Mouse (Mus musculus) hindbrain, embryonic 13.5 days (tissue): ENCODE data around the gene C1qtnf9. TPM values are rescaled to one million over a fixed set of nuclear protein-coding genes. Genes with fewer than 3 reads are reported as not detected.
A peak's percentile ranks its signal among the peaks of the same experiment; 100 is the strongest.

Experiments
- ATAC-seq: fragments of 200-750 bp; cut with Nextera tagmentation; 2 replicates; pipeline ENCODE4 v1.8.0; 2017; ENCODE audit warnings: moderate TSS enrichment; ENCODE audit not compliant: low FRiP score
- H3K27ac ChIP-seq: fragments of 300-500 bp; sonication (generic); 2 replicates; pipeline ENCODE4 v1.5.1; 2015; ENCODE audit warnings: inconsistent platforms, mild to moderate bottlenecking, moderate library complexity
- H3K27me3 ChIP-seq: fragments of 300-500 bp; sonication (generic); 2 replicates; pipeline ENCODE4 v1.6.1; 2015; ENCODE audit warnings: mild to moderate bottlenecking, inconsistent platforms
- H3K36me3 ChIP-seq: fragments of 300-500 bp; sonication (generic); 2 replicates; pipeline ENCODE4 v1.6.1; 2015; ENCODE audit warnings: mild to moderate bottlenecking, inconsistent platforms
- H3K4me1 ChIP-seq: fragments of 300-500 bp; sonication (generic); replicated peaks from 2 replicates; pipeline ENCODE4 v1.6.1; 2015; ENCODE audit warnings: inconsistent platforms
- H3K4me2 ChIP-seq: fragments of 300-500 bp; sonication (generic); 2 replicates; pipeline ENCODE4 v1.6.1; 2015; ENCODE audit warnings: inconsistent platforms, mild to moderate bottlenecking, moderate library complexity
- H3K4me3 ChIP-seq: fragments of 300-500 bp; sonication (generic); 2 replicates; pipeline ENCODE4 v1.5.1; 2015; ENCODE audit warnings: mild to moderate bottlenecking, inconsistent platforms
- H3K9ac ChIP-seq: fragments of 300-500 bp; sonication (generic); 2 replicates; pipeline ENCODE4 v1.6.1; 2015; ENCODE audit warnings: mild to moderate bottlenecking, inconsistent platforms
- H3K9me3 ChIP-seq: fragments of 300-500 bp; sonication (generic); 2 replicates; pipeline ENCODE4 v1.6.1; 2016; ENCODE audit warnings: inconsistent platforms
- WGBS: fragments of 180-500 bp; shearing (Covaris S2); methylation state at CpG from one replicate; pipeline ENCODE4 v1.1.7; 2015; 5-methylcytosine and 5-hydroxymethylcytosine counted together
- polyA plus RNA-seq: library from polyadenylated mRNA; unstranded; fragments of >200 nt; fragmentation: Nextera tagmentation; extraction: Ambion mirVana; gene quantifications from 2 replicates; pipeline ENCODE4 v1.2.1, GENCODE M21; 2015

C1qtnf9 gene
- polyA plus RNA-seq, 1 experiment from 2014 or later: 0.12 TPM

DNA sequence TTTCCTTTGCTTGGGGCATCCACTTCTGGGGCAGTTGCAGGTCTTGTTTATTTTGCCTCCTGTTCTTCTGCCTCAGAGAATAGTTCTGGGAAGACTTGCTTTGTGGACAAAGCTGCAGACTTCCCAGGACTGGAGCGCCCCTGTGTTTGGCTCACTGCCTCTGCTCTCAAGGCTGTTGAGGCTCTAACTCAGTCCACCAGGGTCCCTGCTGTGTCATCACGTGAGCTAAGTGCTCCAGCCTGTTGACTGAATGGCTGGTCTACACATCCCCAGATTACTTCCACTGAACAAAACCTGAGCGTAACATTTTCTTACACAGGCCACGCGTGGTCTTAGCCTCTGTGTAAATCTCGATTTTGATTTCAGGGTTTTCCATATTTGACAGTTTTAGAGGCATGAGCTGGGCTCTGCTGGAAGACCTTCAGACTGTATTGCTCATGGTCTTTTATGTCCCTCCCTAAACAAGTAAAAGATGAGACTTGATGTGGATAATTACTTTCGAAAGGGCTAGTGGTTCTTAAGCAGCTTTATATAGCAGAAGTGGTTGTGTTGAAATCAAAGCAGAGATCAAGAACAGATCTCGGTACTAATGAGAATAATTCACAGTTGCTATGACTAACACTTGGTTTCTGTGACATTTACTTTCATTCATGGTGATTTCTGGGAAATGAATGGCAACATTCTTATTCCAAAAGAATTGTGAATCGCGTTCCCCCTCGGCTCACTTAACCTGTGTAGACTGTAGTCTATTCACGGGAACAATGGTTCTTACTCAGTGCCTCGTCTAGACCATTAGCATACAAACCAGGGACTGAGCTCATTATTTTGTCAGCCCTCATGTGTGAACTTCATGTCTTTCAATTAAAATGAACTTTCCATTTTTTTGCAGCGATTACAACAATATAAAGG lies 14.8 kb upstream of the C1qtnf9 start:
- no peak overlapping the region for H3K4me2 ChIP-seq
- peak; percentile 52; the same call in 1 of the 2 replicates for ATAC-seq
- H3K9me3 ChIP-seq: no peaks in the 10 kb centered on the region
- 0 out of 2 replicates have a peak, but pooled peaks cover 6% of the 10 kb centered on the region for H3K4me1 ChIP-seq
- no peak overlapping the region for H3K9ac ChIP-seq
- peaks cover 53% of the 10 kb centered on the region for H3K36me3 ChIP-seq
- H3K4me3 ChIP-seq: no peak overlapping the region
- WGBS: 54% methylated on average over 14 of the region's 14 CpGs
- H3K27ac ChIP-seq: peak overlapping the region; percentile 27
- no peaks in the 10 kb centered on the region for H3K27me3 ChIP-seq

DNA sequence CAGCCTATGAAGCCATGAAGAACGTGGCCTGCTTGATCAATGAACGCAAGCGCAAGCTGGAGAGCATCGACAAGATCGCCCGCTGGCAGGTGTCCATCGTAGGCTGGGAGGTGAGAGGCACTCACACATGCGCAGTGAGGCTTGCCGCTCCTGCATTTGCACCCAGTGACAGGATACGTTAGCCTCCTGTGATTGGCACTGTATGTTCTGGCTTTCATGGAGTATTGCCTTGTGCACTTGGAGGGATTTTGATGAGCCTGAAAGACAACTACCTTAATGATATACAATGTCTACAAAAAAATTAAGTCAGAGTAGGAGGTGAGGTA lies 14.2 kb upstream of the C1qtnf9 start:
- Histone ChIP-seq H3K27me3 (no peaks in the 10 kb centered on the region), H3K4me2 (no peak overlapping the region), H3K4me3 (no peak overlapping the region), H3K9me3 (no peaks in the 10 kb centered on the region), H3K9ac (no peak overlapping the region), H3K36me3 (peaks cover 56% of the 10 kb centered on the region), H3K4me1 (0 out of 2 replicates have a peak, but pooled peaks cover 6% of the 10 kb centered on the region), H3K27ac (peak overlapping the region; percentile 27; the same call in 1 of the 2 replicates)
- ATAC-seq: no peak
- 70% methylated on average over 10 of the region's 10 CpGs for WGBS

DNA sequence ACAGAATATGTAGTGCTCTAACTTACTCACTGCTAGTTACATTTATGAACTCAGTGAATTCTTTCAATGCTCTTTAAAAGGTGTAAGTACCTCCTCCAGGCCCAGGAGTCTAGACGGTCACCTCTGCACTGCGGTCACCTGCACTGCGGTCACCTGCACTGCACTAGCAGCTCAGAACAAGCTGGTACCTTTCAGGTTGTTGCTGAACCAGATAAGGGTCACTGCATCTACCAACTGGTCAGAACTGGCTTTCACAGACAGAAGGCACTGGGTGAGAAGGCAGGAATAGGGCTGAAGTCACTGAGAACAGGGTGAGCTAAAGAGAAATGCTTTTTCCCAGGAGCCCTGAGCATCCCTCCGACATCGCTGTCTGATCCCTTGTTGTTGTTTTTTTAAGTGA lies 13.3 kb upstream of the C1qtnf9 start:
- no peaks in the 10 kb centered on the region for H3K9me3 ChIP-seq
- 95% methylated on average over 5 of the region's 5 CpGs for WGBS
- no peaks in the 10 kb centered on the region for H3K27me3 ChIP-seq
- ATAC-seq: no peak
- 0 out of 2 replicates have a peak, but pooled peaks cover 6% of the 10 kb centered on the region for H3K4me1 ChIP-seq
- no peak overlapping the region for H3K27ac ChIP-seq
- no peak overlapping the region for H3K4me2 ChIP-seq
- peaks cover 64% of the 10 kb centered on the region for H3K36me3 ChIP-seq
- no peak overlapping the region for H3K4me3 ChIP-seq
- H3K9ac ChIP-seq: no peak overlapping the region

DNA sequence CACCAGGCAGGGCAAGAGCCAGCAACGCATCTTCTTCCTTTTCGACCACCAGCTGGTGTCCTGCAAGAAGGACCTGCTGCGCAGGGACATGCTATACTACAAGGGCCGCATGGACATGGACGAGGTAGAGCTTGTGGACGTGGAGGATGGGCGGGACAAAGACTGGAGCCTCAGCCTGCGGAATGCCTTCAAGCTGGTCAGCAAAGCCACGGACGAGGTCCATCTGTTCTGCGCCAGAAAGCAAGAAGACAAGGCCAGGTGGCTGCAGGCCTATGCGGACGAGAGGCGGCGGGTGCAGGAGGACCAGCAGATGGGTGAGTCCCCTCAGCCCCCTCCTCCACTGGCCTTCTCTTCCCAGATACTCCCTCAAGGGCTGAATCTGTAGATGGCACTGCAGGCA lies 11.7 kb upstream of the C1qtnf9 start:
- ATAC-seq: no peak
- Histone ChIP-seq H3K27ac (no peak overlapping the region), H3K27me3 (no peaks in the 10 kb centered on the region), H3K4me1 (0 out of 2 replicates have a peak, but pooled peaks cover 6% of the 10 kb centered on the region), H3K9me3 (no peaks in the 10 kb centered on the region), H3K9ac (no peak overlapping the region), H3K4me3 (no peak overlapping the region), H3K4me2 (no peak overlapping the region), H3K36me3 (peaks cover 62% of the 10 kb centered on the region)
- WGBS: 95% methylated on average over 15 of the region's 15 CpGs

DNA sequence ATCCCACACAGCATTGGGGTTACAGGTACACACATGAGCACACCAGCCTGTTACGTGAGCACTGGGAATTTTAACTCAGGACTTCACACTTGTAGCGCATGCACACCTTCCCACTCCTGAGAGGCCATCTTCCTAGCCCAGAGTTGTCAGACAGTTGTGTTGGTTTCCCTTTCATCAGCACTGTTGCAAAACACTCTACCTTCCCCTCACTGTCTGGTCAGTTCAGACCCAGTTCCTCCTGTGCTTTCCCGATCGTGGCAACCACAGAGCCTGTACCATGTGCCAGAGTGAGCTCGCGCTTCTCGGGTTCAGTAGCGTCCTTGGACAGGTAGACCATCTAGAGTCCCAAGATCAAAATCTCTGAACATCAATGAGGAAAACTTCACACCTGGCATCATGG lies 10.7 kb upstream of the C1qtnf9 start:
- H3K27me3 ChIP-seq: no peaks in the 10 kb centered on the region

DNA sequence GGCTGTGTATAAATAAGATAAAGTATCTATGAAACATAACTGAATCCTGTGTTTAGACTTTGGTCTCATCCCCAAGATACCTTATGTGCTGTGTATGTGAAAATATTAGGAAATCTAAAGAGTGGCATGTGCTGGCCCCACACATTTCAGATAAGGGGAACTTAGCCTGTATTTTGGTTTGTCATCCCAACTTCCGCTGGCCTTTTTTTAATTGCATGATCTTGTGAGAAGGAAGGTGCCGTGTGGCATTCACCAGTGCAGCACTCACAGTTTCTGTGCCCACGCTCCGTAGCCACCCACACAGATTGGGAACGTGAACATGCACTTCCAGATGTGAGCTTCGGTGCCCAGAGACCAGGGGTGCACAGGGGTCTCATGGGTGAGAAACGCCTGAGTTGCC lies 10.2 kb upstream of the C1qtnf9 start:
- Histone ChIP-seq H3K4me3 (no peak overlapping the region), H3K27ac (no peak overlapping the region), H3K9ac (no peak overlapping the region), H3K4me2 (no peak overlapping the region), H3K9me3 (no peaks in the 10 kb centered on the region), H3K36me3 (peaks cover 67% of the 10 kb centered on the region), H3K4me1 (0 out of 2 replicates have a peak, but pooled peaks cover 6% of the 10 kb centered on the region), H3K27me3 (no peaks in the 10 kb centered on the region)
- 95% methylated on average over 7 of the region's 7 CpGs for WGBS
- ATAC-seq: no peak

More for the DNA sequence above, 10.7 kb upstream of the C1qtnf9 start:
- 94% methylated on average over 8 of the region's 8 CpGs for WGBS
- peaks cover 66% of the 10 kb centered on the region for H3K36me3 ChIP-seq
- no peak overlapping the region for H3K27ac ChIP-seq
- H3K4me1 ChIP-seq: 0 out of 2 replicates have a peak, but pooled peaks cover 6% of the 10 kb centered on the region
- ATAC-seq: no peak
- H3K4me2 ChIP-seq: no peak overlapping the region
- no peak overlapping the region for H3K4me3 ChIP-seq
- H3K9ac ChIP-seq: no peak overlapping the region
- no peaks in the 10 kb centered on the region for H3K9me3 ChIP-seq

DNA sequence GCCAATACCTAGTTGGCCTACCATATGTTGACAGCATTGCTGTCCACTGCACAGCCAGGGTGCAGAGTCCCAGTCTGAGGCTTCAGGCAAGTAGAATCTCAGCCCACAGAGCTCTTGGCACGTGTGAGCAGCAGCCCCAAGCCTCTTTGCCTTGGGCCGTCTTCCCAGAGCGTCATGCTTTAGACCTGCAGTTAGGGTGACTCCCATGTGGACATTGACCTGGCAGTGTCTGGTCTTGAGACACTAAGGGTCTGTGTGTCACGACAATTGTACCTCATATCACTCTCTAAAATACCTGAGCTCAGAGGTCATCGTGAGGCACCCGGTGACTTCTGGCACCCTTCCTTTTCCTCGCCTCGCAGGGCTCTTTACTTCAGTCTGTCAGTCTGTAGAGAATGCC lies 8.8 kb upstream of the C1qtnf9 start:
- peaks cover 67% of the 10 kb centered on the region for H3K36me3 ChIP-seq
- H3K9ac ChIP-seq: no peak overlapping the region
- H3K4me1 ChIP-seq: no peaks in the 10 kb centered on the region
- H3K27me3 ChIP-seq: no peaks in the 10 kb centered on the region
- 96% methylated on average over 8 of the region's 8 CpGs for WGBS
- no peaks in the 10 kb centered on the region for H3K9me3 ChIP-seq
- no peak overlapping the region for H3K27ac ChIP-seq
- ATAC-seq: no peak
- H3K4me2 ChIP-seq: no peak overlapping the region
- H3K4me3 ChIP-seq: no peak overlapping the region

DNA sequence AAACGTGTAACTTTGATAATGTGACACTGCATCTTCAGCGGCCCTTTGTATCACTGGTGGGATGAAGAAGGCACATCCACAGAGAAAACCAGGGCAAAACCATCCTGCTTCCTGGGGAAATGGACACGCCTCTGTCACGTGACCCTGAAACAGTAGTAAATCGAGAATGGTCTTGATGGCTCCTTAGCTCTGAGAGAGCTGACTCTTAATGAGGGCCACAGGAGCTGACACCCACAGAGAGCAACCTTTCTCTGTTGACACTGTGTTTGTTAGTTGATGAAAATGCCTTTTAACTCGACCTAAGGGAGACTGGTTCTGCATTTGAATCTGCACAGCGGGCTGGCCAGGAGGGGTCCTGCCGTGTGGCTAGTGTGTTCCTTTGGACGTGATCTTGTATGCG lies 6.1 kb upstream of the C1qtnf9 start:
- no peak overlapping the region for H3K4me2 ChIP-seq
- 68% methylated on average over 10 of the region's 10 CpGs for WGBS
- 0 out of 2 replicates have a peak, but pooled peaks cover 6% of the 10 kb centered on the region for H3K4me1 ChIP-seq
- ATAC-seq: no peak
- peaks cover 51% of the 10 kb centered on the region for H3K36me3 ChIP-seq
- H3K27ac ChIP-seq: no peak overlapping the region
- no peaks in the 10 kb centered on the region for H3K9me3 ChIP-seq
- H3K9ac ChIP-seq: no peak overlapping the region
- no peak overlapping the region for H3K4me3 ChIP-seq
- H3K27me3 ChIP-seq: no peaks in the 10 kb centered on the region

DNA sequence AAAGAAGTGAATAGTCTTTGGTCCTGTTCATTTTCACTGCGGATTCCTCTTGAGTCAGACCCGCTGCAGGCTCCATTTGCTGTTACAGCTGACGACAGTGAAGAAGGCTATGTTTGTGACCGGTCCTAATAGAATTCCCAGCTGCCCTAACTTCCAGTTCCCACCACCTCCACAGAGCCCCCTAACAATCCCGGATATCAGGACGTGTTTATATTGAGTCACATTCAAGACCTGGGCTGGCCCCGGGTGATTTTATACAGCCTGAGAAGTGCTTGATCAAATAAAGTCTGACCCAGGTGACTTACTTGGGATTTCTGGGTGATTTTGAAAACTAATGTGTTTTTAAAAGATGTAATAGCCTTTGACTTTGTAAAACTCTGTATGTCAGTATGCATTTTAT lies 5.2 kb upstream of the C1qtnf9 start:
- H3K27ac ChIP-seq: no peak overlapping the region
- 82% methylated on average over 7 of the region's 7 CpGs for WGBS
- ATAC-seq: no peak
- peaks cover 42% of the 10 kb centered on the region for H3K36me3 ChIP-seq
- H3K4me1 ChIP-seq: 0 out of 2 replicates have a peak, but pooled peaks cover 6% of the 10 kb centered on the region
- no peaks in the 10 kb centered on the region for H3K9me3 ChIP-seq
- no peak overlapping the region for H3K4me3 ChIP-seq
- H3K9ac ChIP-seq: no peak overlapping the region
- H3K4me2 ChIP-seq: no peak overlapping the region
- H3K27me3 ChIP-seq: no peaks in the 10 kb centered on the region

DNA sequence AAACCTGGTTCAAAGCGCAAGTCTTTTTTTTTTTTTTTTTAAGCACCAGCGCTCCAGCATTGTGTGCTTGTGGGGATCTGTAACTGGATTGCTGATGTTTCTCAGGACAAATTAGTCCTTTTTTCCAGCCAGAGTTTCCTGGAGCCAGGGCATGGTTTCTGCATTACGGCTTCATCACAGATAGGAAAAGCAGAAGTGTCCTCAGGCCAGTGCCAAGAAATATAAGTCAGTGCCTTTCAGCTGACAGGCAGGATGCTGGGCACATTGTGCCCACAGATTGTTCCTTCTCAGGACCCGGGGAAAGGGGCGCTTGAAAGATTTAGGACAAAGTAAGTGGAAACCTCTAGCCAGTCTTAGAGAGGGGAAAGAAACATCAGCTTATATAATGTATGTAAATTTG lies 4.2 kb upstream of the C1qtnf9 start:
- Histone ChIP-seq H3K27ac (no peak overlapping the region), H3K4me2 (no peak overlapping the region), H3K27me3 (no peaks in the 10 kb centered on the region), H3K4me3 (no peak overlapping the region), H3K36me3 (peaks cover 33% of the 10 kb centered on the region), H3K9me3 (no peaks in the 10 kb centered on the region), H3K9ac (no peak overlapping the region; the same call in 1 of the 2 replicates), H3K4me1 (0 out of 2 replicates have a peak, but pooled peaks cover 6% of the 10 kb centered on the region)
- ATAC-seq: no peak
- 93% methylated on average over 5 of the region's 5 CpGs for WGBS

DNA sequence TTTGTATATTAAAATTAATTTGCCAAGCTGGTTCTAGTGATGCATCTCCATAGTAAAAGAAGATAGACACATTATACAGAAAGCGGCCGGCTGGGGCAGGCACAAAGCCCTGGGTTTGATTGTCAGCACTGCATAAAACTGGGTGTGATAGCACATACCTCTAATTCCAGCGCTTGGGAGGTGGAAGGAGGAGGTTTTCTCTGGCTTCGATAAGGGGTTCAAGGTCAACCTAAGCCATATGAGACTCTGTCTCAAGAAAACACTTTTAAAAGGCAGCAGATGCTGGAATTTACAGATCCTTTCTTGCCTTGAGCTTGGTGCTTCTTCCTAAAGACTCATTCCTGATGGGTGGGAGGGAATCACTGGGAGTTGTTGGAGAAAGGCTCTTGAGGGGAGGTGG lies 3.4 kb upstream of the C1qtnf9 start:
- H3K9ac ChIP-seq: no peak overlapping the region

DNA sequence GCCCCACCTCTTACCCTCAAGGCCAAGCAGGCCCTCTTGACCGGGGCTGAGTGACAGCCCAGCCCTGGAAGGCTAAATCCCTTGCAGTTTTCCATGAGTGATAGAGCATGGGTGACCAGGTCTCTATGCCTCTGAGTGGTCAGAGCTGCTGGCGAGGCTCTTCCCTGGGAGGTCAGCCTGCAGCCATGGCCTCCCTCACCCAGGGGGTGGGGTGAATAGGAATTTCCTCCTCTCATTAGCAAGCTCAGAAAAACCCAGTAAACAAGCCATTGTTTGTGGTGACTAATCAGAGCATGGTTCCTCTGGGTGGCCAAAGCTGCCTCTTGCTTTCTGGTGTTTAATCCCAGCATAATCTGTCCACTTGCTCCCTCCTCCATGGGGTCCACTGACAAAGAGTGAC lies 2.9 kb upstream of the C1qtnf9 start:
- H3K9me3 ChIP-seq: no peaks in the 10 kb centered on the region
- 0 out of 2 replicates have a peak, but pooled peaks cover 6% of the 10 kb centered on the region for H3K4me1 ChIP-seq
- no peak overlapping the region for H3K4me3 ChIP-seq
- no peak for ATAC-seq
- no peak overlapping the region for H3K4me2 ChIP-seq
- H3K27me3 ChIP-seq: no peaks in the 10 kb centered on the region
- peaks cover 22% of the 10 kb centered on the region for H3K36me3 ChIP-seq
- 59% methylated on average over 2 of the region's 2 CpGs for WGBS
- H3K9ac ChIP-seq: no peak overlapping the region
- no peak overlapping the region for H3K27ac ChIP-seq

More for the DNA sequence above, 3.4 kb upstream of the C1qtnf9 start:
- WGBS: 79% methylated on average over 4 of the region's 4 CpGs
- no peak overlapping the region for H3K4me3 ChIP-seq
- H3K27ac ChIP-seq: no peak overlapping the region
- no peaks in the 10 kb centered on the region for H3K27me3 ChIP-seq
- no peaks in the 10 kb centered on the region for H3K9me3 ChIP-seq
- no peak overlapping the region for H3K4me2 ChIP-seq
- peaks cover 25% of the 10 kb centered on the region for H3K36me3 ChIP-seq
- 0 out of 2 replicates have a peak, but pooled peaks cover 6% of the 10 kb centered on the region for H3K4me1 ChIP-seq
- no peak for ATAC-seq

DNA sequence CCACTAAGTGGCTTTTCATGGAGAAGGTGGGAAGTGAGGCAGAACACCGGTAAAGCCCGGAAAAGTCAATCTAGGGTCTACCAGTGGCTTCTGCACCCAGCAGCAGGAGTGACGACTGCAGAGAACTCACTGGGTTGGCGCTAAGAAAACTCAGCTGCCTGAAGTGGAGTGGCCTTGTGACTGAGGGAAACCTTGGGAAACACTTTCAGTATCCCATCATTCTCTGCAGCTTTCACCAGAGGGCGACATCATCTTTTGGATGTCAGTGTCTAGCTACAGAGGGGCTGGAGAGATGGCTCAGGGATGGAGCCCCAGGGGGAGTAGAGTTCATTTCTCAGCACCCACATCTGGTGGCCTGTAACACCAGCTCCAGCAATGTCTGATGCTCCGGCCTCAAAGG lies 1.4 kb downstream of the C1qtnf9 start:
- WGBS: 53% methylated on average over 6 of the region's 6 CpGs

More for the DNA sequence above, 1.4 kb downstream of the C1qtnf9 start:
- no peak overlapping the region for H3K4me2 ChIP-seq
- no peaks in the 10 kb centered on the region for H3K27me3 ChIP-seq
- H3K9me3 ChIP-seq: no peaks in the 10 kb centered on the region
- H3K27ac ChIP-seq: no peak overlapping the region
- ATAC-seq: no peak
- H3K4me3 ChIP-seq: no peak overlapping the region
- H3K9ac ChIP-seq: no peak overlapping the region
- 0 out of 2 replicates have a peak, but pooled peaks cover 8% of the 10 kb centered on the region for H3K4me1 ChIP-seq
- no peaks in the 10 kb centered on the region for H3K36me3 ChIP-seq
